Mouse (Mus musculus): ENCODE measurements around the gene Ube2n.
"Not testable (repeated sequence)": the region's sequence is repeated elsewhere in the genome, so short reads cannot be mapped to it uniquely, and the experiment has no call there.

The Ube2n gene

GRCm38 (mm10) chr10:95525871-95526270, 10.9 kb downstream of the Ube2n start:
- DNase-seq (ENCODE audit: low spot score), result no peak

- DNase-seq (ENCODE audit: low spot score), result no peak
Measured at GRCm38 (mm10) chr10:95526495-95527122, 11.7 kb downstream of the Ube2n start.

- no peak for DNase-seq (ENCODE audit: low spot score)
Measured at GRCm38 (mm10) chr10:95530551-95531121, 15.7 kb downstream of the Ube2n start.

GRCm38 (mm10) chr10:95532916-95533315, 18.0 kb downstream of the Ube2n start:
- DNase-seq (ENCODE audit: low spot score), result no peak

- DNase-seq (ENCODE audit: low spot score), result no peak
Measured at GRCm38 (mm10) chr10:95533382-95533781, 18.4 kb downstream of the Ube2n start.

- DNase-seq (ENCODE audit: low spot score), result no peak
Measured at GRCm38 (mm10) chr10:95535399-95536221, 20.7 kb downstream of the Ube2n start.

GRCm38 (mm10) chr10:95536222-95536541, 21.2 kb downstream of the Ube2n start:
- DNase-seq (ENCODE audit: low spot score), result no peak

- no peak for DNase-seq (ENCODE audit: low spot score)
Measured at GRCm38 (mm10) chr10:95539260-95539659, 24.3 kb downstream of the Ube2n start.

GRCm38 (mm10) chr10:95539841-95540240, 24.9 kb downstream of the Ube2n start:
- DNase-seq (ENCODE audit: low spot score), result no peak

- DNase-seq (ENCODE audit: low spot score), result no peak
Measured at GRCm38 (mm10) chr10:95542916-95543315, 28.0 kb downstream of the Ube2n start.

GRCm38 (mm10) chr10:95543377-95543776, 28.4 kb downstream of the Ube2n start:
- no peak for DNase-seq (ENCODE audit: low spot score)

GRCm38 (mm10) chr10:95544004-95544403, 29.1 kb downstream of the Ube2n start:
- no peak for DNase-seq (ENCODE audit: low spot score)

GRCm38 (mm10) chr10:95544651-95545050, 29.7 kb downstream of the Ube2n start:
- no peak for DNase-seq (ENCODE audit: low spot score)

GRCm38 (mm10) chr10:95545051-95545450, 30.1 kb downstream of the Ube2n start:
- no peak for DNase-seq (ENCODE audit: low spot score)

GRCm38 (mm10) chr10:95546178-95546577, 31.2 kb downstream of the Ube2n start:
- no peak for DNase-seq (ENCODE audit: low spot score)

GRCm38 (mm10) chr10:95548154-95548826, 33.3 kb downstream of the Ube2n start:
- no peak for DNase-seq (ENCODE audit: low spot score)

GRCm38 (mm10) chr10:95549080-95549479, 34.1 kb downstream of the Ube2n start:
- DNase-seq (ENCODE audit: low spot score), result not testable (repeated sequence)

- no peak for DNase-seq (ENCODE audit: low spot score)
Measured at GRCm38 (mm10) chr10:95550506-95550905, 35.6 kb downstream of the Ube2n start.

- DNase-seq (ENCODE audit: low spot score), result no peak
Measured at GRCm38 (mm10) chr10:95551752-95552151, 36.8 kb downstream of the Ube2n start.

- no peak for DNase-seq (ENCODE audit: low spot score)
Measured at GRCm38 (mm10) chr10:95552326-95552725, 37.4 kb downstream of the Ube2n start.

- no peak for DNase-seq (ENCODE audit: low spot score)
Measured at GRCm38 (mm10) chr10:95555866-95556265, 40.9 kb downstream of the Ube2n start.

- DNase-seq (ENCODE audit: low spot score), result no peak
Measured at GRCm38 (mm10) chr10:95557337-95557828, 42.4 kb downstream of the Ube2n start.

GRCm38 (mm10) chr10:95559426-95559825, 44.5 kb downstream of the Ube2n start:
- DNase-seq (ENCODE audit: low spot score), result no peak

All from urinary bladder, postnatal 10 days (tissue).